Mouse (Mus musculus) left cerebral cortex, postnatal 4 days (tissue): ENCODE data around the gene Kif1c. TPM values are rescaled to one million over a fixed set of nuclear protein-coding genes. Genes with fewer than 3 reads are reported as not detected.

ENCODE experiments used
- DNase-seq: peaks from one replicate; pipeline ENCODE4 v3.0.0-alpha.2; 2022
- intact Hi-C: fragments of 180-260 bp; cut with DNase I; formaldehyde crosslinking; loops from one replicate; pipeline ENCODE4 v1.15.1; 2025
- total RNA-seq, 2 experiments: library from RNA; stranded (reverse); gene quantifications; 2 replicates each; pipeline ENCODE4 v1.2.3; 2021

The Kif1c gene
- total RNA-seq, result 10 to 100 TPM; 35.1 to 35.5 TPM

DNA sequence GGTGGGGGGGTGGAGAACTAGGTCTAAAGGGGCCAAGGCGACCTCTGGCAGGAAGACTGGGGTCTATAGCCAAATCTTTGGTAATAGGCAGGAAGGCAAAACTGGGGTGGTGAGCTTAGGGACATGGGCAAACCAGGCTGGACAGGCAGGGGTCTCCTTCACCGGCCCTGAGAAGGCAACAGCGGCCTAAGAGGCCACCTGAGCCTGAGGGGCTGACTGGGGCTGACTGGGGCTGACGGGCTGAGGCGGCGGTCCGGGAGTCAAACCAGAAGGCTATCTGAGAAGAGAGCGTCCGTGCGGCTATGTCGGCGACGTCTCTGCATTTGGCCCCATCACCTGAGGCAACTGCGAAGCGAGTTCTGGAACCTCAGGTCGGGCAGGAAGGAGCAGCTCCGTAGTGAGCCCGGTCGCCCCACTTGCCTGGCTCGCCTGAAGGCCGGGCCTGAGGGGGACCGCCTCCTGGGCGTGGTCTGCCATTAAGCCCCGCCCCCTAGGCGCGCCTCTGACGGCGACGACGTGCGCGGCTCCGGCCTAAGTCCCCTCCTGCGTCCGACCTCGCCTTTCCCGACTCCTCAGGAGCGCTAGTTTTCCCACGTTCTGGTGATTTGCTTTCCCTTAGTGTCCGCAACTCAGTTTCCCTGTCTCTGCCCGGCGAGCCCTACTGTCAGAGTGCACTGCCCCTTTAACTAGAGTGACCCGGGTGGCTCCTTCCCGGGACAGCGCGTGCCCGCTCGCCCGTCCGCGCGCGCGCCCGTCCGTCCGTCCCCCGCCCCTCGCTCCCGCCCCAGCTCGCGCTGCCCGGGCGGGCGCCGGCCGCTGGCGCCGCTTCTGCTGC is at the start of gene Kif1c, which contains the start of gene Inca1:
Gene Kif1c, plus strand, starts transcription at position 827 of the 835 bp plus-strand sequence.
Gene Inca1, minus strand, starts transcription at position 434 of the 835 bp plus-strand sequence.
- DNase-seq, result peak; percentile 95
- intact Hi-C loops, result no loop called here

DNA sequence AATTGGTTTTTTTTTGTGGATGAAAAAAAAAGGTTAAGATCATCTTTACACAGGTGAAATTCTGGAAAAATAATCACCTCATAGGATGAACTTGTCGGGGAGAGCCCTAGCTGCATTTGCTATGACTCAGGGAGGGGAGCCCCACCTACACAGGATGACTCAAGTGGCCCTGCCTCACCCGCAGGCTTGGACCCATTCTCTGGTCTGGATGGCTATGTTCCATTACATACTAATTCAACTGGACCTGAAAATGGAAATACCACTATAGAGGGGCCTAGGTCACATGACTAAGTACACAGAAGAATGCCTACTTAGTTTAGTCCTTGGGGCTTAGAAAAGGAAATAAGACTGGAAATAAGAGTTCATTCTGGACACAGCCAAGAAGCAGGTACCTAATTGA is 49.0 kb upstream of the Kif1c start:
- DNase-seq, result no peak
- intact Hi-C loops, result no loop called here

DNA sequence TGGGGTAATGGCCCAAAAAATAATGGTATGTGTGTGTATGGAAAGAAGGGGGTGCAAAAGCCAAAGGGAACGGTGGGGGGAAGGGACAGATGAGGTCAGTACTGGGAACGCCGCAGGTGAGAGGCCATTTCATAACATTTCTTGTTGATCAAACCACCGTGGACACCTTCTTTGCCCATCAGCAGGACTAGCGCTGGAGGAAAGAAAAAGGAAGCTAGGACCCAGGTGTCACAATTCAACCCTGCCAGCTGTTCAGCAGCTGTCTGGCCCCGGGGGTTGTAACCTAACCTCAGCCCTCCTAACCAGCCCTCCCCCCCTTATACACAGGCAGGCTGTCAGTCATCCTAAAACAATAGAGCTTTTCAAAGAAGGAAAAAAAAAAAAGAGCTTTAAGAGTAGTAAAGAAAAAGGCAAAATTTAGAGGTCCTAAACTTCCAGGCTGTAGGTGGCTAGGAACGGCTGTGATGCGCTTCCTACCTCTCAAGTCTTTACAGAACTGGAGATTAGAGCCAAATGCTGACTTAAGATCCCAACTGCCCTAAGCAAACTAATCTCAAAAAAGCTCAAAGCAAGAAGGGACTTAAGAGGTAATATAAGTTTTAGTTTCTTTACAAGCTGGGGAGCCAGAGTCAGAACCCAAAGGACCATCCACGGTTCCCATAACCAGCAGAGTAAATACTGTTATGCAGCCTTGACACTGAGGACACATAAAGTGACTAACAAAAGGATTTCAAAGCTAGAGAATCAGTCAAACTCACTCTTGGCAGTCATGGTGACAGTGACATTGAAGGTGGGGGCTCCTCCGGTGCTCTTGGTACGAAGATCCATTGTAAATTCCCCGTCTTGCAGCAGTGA is 48.1 kb upstream of the Kif1c start:
- no peak for DNase-seq
- intact Hi-C loops, result no loop called here

DNA sequence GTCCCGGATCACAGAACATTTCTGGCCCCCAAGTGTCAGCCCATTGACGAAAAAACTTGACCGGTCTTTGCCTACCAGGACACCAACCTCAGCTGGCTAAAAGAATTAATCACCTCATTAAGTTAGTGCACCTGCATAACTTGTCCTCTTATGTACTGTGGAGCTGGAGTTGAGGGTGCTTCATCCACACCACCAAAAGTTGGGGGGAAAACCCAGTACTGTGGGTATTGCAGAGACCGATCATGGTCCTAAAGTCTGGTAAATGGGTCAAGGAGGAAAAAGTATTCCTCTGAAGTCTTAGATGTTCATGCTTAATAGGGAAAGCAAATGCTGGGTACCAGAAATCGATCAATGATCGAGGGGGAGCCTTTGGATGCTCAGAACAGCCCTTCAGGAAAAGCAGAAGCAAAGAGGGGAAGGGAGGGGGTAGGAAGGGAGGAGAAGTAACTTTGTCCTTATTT is 47.4 kb upstream of the Kif1c start:
- intact Hi-C loops, result no loop called here

DNA sequence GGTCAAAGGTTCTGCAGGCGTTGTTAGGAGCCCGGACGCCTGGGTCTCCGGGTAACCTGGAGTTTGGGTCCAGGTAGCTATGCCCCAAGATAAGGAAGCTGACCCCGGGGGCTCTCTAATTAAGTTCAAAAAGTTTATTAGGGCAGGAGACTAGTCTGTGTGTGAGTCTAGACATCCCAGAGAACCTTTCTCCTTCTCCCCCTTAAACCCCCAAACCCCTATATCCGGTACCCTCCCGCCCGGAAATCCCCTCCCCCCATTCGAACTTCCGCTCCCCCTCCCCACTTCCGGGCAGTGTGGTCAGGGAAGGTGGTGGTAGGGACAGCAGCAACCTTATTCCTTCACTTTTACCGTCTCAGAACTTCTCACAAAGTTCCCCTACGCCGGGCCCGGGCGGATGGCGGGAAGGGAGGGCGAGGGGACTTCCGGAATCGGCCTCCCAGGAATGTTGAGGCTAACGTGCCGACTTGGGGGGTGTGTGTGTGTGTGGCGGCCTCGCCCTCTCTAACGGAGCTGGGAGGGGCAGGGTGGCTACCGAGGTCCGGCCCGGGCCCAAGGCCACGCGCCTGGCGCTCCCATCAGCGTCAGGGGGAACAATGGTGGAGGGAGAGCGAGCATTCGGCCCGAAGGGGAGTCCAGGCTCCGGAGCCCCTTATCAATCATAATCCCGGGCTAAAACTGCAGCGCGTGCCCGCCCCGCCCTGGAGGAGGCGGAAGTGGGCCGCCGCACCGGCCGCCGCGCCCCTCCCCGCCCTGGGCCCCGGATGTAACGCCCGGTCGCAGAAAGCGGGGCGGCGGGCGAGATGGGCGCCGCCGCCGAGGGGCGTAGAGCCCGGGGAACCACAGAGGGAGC is 46.8 kb upstream of the Kif1c start:
- DNase-seq, result peak; percentile 71
- intact Hi-C loops, result no loop called here

More for the DNA sequence above, 47.4 kb upstream of the Kif1c start:
- no peak for DNase-seq

DNA sequence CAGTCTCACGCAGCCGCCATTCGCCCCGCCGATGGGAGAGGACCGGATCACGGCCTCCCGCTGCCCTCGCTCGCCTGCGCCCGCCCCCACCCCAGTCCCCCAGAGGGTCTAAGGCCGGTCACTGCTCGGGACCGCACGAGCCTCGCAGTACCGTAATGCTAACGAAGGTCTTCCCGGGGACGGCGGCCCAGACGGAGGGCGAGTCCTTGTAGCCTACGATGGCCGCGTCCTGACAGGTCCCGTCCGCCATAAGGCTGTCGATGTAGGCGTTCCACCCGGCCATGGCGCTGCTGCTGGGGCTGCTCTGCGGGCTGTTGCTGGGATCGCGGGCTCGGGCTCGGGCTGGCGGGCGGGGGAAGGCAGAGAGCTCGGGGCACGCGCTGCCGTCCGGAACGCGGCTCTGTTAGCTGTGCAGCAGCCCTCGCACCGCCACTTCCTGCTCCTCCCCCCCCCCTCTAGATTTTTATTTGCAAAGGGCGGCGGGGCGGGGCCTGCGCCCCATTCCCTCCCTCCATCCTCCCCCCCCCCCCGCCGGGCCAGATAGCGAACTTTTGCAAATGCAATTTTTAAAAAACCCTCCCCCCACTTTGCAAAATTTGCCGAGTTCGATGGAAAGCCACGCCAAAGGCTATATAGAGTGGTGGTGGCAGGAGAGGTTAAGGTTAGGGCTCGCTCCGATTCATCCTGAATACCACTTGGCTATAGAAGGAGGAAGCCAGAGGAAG is 46.0 kb upstream of the Kif1c start, which contains the start of gene Pfn1:
Gene Pfn1, minus strand, starts transcription at position 447 of the 725 bp plus-strand sequence.
- intact Hi-C loops, result no loop called here

DNA sequence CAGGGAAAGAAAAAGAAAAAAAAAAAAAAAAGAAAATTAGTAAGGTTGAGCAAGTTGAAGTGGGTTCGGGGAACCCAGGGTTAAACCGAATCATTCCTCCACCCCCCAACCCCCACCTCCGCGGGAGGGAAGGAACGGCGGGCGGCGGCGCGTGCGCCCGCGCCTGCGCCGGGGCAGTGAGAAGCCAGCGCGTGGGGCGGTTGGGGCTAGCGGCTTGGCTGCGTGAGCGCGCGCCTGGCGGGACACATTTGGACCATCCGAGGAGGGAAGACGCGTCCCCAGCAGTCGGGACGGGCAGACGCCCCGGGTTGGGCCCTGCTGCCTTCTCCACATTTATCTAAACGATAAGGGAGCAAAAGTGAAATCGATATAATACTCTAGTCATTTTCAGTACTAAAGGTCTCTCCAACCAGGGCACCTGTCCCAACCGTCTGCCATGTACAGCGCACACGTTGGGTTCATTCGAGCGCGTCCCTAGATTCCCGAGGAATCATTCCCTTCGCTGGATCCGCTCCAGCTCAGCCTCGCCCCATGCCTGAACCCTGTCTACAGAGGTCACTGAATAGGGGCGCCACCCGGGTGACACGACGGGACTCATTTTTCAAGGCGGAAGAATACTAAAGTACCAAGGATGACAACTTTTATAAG is 45.3 kb upstream of the Kif1c start:
- DNase-seq, result peak; percentile 87
- intact Hi-C loops, result no loop called here

More for the DNA sequence above, 46.0 kb upstream of the Kif1c start, which contains the start of gene Pfn1:
- peak; percentile 84 for DNase-seq

DNA sequence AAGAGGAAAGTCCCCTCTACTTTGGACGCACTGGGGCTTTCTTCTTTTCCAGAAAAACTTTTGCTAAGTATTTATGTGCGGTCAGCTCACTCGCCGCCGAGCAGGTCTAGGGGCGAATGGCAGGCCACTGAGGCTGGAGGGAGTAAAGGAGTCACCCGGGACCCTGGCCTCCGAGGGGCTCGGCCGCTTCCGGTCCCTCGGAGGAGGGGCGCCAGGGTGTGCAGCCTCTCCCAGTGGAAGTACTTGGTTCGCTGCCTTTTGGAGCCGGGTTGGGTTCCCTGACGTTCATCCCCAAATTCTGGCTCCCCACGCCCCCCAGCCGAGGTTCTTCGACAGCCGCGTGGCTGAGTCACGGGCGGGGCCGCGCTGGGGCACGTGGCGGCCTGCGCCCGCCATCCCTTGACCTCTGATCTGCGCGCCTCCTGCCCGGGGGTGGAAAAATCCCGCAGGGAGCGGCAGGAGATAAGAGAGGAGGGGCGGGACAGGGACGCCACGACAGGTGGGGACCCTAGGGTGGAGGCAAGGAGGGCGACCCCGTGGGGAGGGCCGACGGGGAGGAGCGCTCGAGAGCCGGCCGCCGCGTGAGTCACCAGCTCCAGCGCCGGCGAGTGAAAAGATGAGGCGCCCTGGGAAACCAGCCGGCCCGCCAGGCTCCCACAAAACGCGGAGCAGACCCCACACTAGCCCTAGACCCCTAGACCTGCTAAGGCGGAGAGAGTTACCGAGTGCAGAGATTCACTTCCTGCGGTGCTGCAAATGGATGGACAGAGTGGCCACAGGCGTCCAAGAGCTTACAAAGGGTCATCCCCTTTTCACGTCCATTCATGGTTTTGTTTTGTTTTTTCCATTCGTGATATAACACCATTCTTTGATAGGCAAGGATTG is 44.5 kb upstream of the Kif1c start:
- peak; percentile 54 for DNase-seq

DNA sequence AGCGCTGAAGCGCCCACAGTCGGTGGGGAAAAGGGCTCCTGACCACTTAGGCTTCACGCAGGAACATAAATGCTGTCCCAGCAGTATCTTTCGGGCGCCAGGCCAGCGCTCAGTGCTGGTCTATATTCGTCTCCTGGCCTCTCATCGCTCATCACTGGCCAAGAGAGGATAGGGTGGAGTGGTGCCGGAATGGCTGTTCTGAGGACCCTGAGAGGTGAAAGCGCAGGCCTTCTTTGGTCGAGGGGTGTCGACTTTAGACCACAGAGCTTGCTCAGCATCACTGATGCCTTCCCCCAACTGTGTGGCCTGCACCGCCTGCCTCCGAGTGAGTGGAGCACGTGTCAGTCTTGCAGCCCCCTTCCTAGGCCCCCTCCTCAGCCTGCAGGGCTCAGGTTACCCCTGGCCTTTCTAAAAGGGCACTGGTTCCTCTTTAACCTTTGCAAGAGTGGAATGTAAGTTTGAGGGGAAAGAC is 43.9 kb upstream of the Kif1c start:
- peak; percentile 48 for DNase-seq
- intact Hi-C loops, result no loop called here

More for the DNA sequence above, 44.5 kb upstream of the Kif1c start:
- intact Hi-C loops, result no loop called here

DNA sequence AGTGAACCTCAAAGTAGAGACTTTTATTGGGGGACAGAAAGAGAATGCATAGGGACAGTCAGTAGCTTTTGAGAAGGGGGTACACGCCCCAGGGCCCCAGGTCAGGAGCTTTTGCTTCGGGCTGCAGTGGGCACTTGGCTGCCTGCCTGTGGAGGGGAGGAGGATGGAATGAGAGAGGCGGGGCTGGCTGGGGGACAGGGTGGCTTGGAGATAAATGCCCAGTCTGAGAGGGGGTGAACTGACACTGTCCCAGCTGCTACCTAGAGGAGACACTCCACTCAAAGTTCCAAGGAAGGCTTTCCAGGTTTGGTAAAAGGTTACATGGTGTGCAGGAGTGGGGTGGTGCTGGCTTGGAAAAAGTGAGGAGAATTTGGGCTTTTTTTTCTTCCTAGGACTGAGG is 43.4 kb upstream of the Kif1c start, which contains the start of gene Eno3:
Gene Eno3, plus strand, starts transcription at position 239 of the 400 bp plus-strand sequence.
- DNase-seq, result peak; percentile 48
- intact Hi-C loops, result no loop called here

DNA sequence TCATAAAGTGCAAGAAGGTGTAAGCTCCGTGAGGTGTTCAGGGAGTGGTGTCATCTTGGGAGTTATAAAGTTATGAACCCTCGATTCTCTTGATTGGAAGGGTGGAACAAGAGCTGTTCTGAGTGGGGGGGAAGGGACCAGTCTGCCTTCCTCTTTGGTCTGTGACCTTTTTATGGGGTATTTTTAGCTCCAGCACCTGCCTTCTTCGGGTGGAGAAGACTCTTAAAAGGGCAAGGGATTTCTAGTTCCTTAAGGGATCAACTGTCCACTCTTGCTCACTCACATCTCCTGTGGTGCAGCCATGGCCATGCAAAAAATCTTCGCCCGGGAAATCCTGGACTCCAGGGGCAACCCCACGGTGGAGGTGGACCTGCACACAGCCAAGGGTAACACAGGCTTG is 42.8 kb upstream of the Kif1c start:
- no peak for DNase-seq
- intact Hi-C loops, result no loop called here

DNA sequence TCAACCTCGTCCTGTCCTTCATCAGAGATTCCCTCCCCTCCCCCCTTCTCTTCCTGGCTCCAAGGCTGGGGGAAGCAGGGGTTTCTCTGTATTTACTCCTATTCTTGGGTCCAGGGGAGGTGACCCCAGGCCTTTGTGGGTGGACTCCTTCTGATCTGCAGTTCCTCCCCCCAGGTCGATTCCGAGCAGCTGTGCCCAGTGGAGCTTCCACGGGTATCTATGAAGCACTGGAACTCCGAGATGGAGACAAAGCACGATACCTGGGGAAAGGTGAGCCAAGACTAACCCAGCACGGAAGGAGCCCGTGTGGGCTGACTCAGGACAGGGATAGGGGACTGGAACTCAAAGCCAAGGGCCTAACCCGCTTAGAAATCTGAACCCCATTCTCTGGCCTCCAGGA is 42.4 kb upstream of the Kif1c start:
- DNase-seq, result no peak
- intact Hi-C loops, result no loop called here

DNA sequence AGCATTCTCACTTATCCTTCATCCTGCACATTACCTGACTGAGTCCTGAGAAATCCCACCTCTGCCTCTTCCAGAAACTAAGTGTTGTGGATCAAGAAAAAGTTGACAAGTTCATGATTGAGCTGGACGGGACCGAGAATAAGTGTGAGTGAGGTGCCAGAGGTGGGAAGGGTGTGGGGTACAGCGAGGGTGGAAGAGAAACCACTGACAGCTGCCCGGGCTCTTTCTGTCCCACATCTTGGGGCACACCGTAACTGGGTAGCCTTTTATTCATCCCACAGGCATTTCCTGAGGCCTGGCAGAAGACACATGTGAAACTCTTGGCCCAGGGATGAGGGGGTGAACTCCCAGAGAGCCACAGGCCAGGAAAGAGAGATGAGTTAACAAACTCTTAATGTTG is 41.8 kb upstream of the Kif1c start:
- no peak for DNase-seq
- intact Hi-C loops, result no loop called here

DNA sequence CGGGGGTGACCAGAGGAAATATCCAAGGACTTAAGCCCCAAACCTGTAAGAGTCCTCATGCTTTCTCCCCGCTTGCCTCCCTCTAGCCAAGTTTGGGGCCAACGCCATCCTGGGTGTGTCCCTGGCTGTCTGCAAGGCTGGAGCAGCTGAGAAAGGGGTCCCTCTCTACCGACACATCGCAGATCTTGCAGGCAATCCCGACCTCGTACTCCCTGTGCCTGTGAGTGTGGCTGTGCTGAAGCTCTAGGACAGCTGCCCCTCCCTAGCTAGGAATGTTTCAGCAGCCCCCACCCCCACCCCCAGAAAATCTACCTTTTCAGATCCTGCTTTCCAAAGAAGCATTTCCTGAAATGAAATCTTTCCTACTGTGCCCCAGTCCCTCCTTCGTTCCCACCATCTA is 41.4 kb upstream of the Kif1c start:
- intact Hi-C loops, result no loop called here
- no peak for DNase-seq

DNA sequence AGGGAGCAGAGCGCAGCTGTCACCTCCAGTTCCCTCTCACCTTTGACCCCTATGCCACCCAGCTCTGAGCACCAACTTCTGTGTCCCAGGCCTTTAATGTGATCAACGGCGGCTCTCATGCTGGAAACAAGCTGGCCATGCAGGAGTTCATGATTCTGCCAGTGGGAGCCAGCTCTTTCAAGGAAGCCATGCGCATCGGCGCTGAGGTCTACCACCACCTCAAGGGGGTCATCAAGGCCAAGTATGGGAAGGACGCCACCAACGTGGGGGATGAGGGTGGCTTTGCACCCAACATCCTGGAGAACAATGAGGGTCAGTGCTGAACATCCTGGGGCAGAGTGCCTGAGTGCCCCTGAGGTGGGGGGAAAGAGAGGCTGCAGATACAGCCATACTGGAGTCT is 39.8 kb upstream of the Kif1c start:
- intact Hi-C loops, result no loop called here

DNA sequence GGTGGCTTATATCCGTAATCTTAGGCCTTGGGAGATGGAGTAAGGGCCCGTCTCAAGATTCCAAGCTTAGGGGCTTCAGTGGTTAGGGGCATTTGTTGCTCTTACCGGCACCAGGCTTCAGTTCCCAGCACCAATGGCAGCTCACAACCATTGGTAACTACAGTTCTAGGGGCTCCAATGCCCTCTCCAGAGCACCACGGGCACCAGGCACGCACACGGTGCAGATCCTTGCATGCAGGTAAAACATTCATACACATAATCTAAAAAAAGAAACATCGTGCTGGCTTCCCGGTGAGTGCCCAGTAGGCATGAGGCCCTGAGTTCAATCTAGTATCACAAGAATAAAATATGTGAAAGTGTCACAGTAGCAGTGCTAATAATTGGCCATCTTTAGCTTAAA is 37.2 kb upstream of the Kif1c start:
- no peak for DNase-seq
- intact Hi-C loops, result no loop called here

More for the DNA sequence above, 39.8 kb upstream of the Kif1c start:
- no peak for DNase-seq

DNA sequence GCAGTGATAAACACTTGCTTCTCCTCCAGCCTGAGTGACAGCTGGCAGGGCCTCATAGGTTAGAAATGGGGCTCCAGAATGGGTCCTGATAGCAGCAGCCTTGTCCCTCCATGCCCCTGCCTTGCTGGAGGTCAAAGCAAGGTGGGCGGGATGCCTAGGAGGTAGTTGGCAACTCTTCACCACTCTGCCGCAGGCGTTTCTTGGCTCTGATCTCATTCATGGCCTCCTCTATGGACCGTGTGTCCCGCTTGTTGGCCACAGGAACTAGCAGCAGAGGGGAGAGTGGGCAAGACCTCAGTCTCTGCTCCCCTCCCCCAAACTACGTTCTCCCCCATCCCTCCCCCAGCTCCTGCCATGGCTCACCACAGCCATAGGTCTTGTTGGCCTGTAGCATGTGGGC is 36.4 kb upstream of the Kif1c start:
- no peak for DNase-seq
- intact Hi-C loops, result no loop called here

DNA sequence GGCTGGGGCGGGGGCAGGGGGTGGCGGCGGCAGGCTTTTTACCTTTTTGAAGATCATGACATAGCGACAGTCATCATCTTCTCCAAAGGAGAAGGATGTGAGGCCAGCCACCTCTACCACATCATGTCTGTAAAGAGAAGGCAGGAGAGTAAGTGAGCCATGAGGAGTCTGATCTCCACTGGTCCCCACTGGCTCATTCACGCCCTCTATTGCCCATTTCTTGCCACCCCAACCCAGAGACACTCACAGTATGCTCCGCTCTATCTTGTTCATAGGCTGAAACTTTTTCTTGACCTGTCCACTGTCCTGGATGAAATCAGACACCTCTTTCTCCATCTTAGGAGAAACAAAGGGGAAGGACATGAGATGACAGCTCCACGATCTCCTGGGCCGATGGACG is 35.6 kb upstream of the Kif1c start:
- intact Hi-C loops, result no loop called here
- DNase-seq, result no peak
